Mouse (Mus musculus): Measurements from ENCODE around the gene Qk. TPM values are rescaled to one million over a fixed set of nuclear protein-coding genes. Genes with fewer than 3 reads are reported as not detected.

Qk gene
- polyA plus RNA-seq (2012; rRNA removed): 26.0 and 27.2 TPM in 2 replicates

GRCm38 (mm10) chr17:10319685-10320455 lies at the start of gene Qk:
Gene Qk, minus strand, starts transcription at chr17:10319854.

